Mouse (Mus musculus): Measurements from ENCODE around the gene Ttc33. TPM values are rescaled to one million over a fixed set of nuclear protein-coding genes. Genes with fewer than 3 reads are reported as not detected.

Ttc33 gene
- total and polyA plus RNA-seq, 3 experiments: 21.0 to 26.2 TPM; not detected in 1

DNA sequence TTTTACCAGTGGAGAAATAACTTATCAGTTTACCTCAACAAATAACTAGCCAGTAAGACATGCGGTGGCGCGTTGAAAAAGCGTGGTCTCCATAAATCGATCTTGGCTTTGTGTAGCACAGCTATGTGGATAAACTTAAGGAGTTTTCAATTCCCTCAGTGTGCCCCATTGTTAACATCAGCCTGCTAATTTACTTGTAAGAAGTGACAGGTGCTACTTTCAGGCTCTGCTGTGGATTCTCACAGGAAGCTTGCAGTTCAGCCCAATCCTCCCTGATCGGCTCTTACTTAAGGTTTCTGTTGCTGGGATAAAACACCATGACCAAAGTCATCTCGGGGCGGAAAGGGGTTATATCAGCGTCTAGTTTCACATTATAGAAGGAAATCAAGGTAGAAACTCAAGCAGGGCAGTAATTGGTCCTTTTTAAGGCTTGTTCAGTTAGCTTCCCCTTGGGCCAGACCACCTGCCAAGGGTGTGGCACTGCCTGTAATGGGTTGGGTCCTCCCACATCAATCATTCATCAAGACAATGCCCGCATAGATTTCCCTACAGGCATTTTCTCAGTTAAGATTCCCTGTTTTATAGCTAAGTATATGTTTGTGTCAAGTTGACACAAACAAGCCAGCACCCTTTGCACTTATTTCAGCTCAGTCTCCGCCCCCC is 526 bp upstream of the Ttc33 start:
- Histone ChIP-seq H3K79me2 (ENCODE audit: control insufficient read depth, insufficient read depth, low read length, poor library complexity) (peaks cover 3% of the 10 kb centered on the region; the same call in 1 of the 2 replicates), H3K9ac (ENCODE audit: control insufficient read depth, low read depth, low read length, poor library complexity, severe bottlenecking) (peak overlapping the region; percentile 85), H3K36me3 (ENCODE audit: control insufficient read depth in 1 of 2, insufficient read depth in 2 of 2, low read length in 2 of 2) (peaks cover 0 to 25% of the 10 kb centered on the region in 2 experiments; a peak in 3 of 4 replicates), H3K4me1 (ENCODE audit: control insufficient read depth in 1 of 2, insufficient read depth in 2 of 2, low read length in 2 of 2) (peaks cover 9 to 13% of the 10 kb centered on the region in 2 experiments), H3K9me3 (replicated peaks; ENCODE audit: insufficient read depth, low read length) (no peaks in the 10 kb centered on the region), H3K27me3 (ENCODE audit: control insufficient read depth in 1 of 2, insufficient read depth in 2 of 2, low read length in 2 of 2) (no peaks in the 10 kb centered on the region), H3K27ac (ENCODE audit: control insufficient read depth, low read depth, low read length) (peak overlapping the region; percentile 92), H3K4me3 (ENCODE audit: control insufficient read depth in 1 of 2, insufficient read depth in 1 of 2, low read depth in 2 of 2, low read length in 2 of 2) (peak overlapping the region; percentile 66 to 73)
- no peak for TF ChIP-seq USF2 (IDR thresholded peaks at IDR 0.05; ENCODE audit: borderline replicate concordance in 1 of 2, insufficient read depth in 1 of 2, low read depth in 1 of 2, low read length in 2 of 2)
- no peak for TF ChIP-seq RCOR1 (IDR thresholded peaks at IDR 0.05; ENCODE audit: low read depth, low read length)
- TF ChIP-seq ELF1 (IDR thresholded peaks at IDR 0.05; ENCODE audit: low read depth, low read length): 0 out of 2 replicates have a peak, but pooled peaks have one; percentile 14
- no peak for TF ChIP-seq GATA1 (IDR thresholded peaks at IDR 0.05; ENCODE audit: low read depth, low read length)
- DNase-seq (ENCODE audit: low read depth, low spot score): peak; percentile 66

DNA sequence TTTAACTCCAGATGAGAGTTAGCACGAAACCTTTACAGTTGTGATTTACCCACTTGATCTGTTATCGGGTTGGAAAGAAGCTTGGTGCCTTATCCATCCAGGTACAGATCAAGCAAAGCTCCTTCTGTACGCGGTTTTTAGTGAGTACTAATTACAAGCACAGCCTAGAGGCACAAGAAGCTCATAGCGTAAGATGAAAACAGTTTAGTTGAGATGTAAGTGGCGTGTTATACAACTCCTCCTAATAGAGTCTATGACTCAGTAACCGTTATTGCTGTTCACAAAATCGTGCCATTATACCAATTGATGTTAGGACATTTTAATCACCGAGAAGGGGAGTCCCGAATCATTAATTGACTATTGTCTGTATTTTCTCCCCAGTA is 959 bp downstream of the Ttc33 start:
- Histone ChIP-seq H3K9ac (ENCODE audit: control insufficient read depth, low read depth, low read length, poor library complexity, severe bottlenecking) (peak overlapping the region; percentile 85), H3K4me3 (ENCODE audit: control insufficient read depth in 1 of 2, insufficient read depth in 1 of 2, low read depth in 2 of 2, low read length in 2 of 2) (peak overlapping the region; percentile 66 to 73), H3K79me2 (ENCODE audit: control insufficient read depth, insufficient read depth, low read length, poor library complexity) (peaks cover 3% of the 10 kb centered on the region; the same call in 1 of the 2 replicates), H3K27me3 (ENCODE audit: control insufficient read depth in 1 of 2, insufficient read depth in 2 of 2, low read length in 2 of 2) (no peaks in the 10 kb centered on the region), H3K36me3 (ENCODE audit: control insufficient read depth in 1 of 2, insufficient read depth in 2 of 2, low read length in 2 of 2) (peaks cover 0 to 25% of the 10 kb centered on the region in 2 experiments; a peak in 2 of 4 replicates), H3K27ac (ENCODE audit: control insufficient read depth, low read depth, low read length) (peak overlapping the region; percentile 92; the same call in 1 of the 2 replicates), H3K9me3 (replicated peaks; ENCODE audit: insufficient read depth, low read length) (no peaks in the 10 kb centered on the region), H3K4me1 (ENCODE audit: control insufficient read depth in 1 of 2, insufficient read depth in 2 of 2, low read length in 2 of 2) (peaks cover 9 to 13% of the 10 kb centered on the region in 2 experiments)
- TF ChIP-seq ZMIZ1 (IDR thresholded peaks at IDR 0.05; ENCODE audit: low read depth, low read length): no peak
- no peak for TF ChIP-seq CHD1 (IDR thresholded peaks at IDR 0.05; ENCODE audit: low read depth, low read length)
- no peak for TF ChIP-seq ZC3H11A (IDR thresholded peaks at IDR 0.05; ENCODE audit: low read depth, low read length)
- TF ChIP-seq JUND (IDR thresholded peaks at IDR 0.05; ENCODE audit: low read depth, low read length): no peak
- TF ChIP-seq MAX (IDR thresholded peaks at IDR 0.05; ENCODE audit: low read length): no peak
- no peak for TF ChIP-seq POLR2AphosphoS5 (IDR thresholded peaks at IDR 0.05; ENCODE audit: borderline replicate concordance, low read depth, low read length)
- no peak for TF ChIP-seq CTCF (IDR thresholded peaks at IDR 0.05 in 2 of 3, conservative IDR thresholded peaks at IDR 0.05 in 1 of 3; ENCODE audit: control insufficient read depth in 1 of 3, insufficient read depth in 1 of 3, low read depth in 2 of 3, low read length in 3 of 3, poor library complexity in 1 of 3, severe bottlenecking in 1 of 3)
- no peak for TF ChIP-seq SIN3A (IDR thresholded peaks at IDR 0.05; ENCODE audit: low read length)
- no peak for TF ChIP-seq MAFK (IDR thresholded peaks at IDR 0.05; ENCODE audit: borderline replicate concordance, low read depth, low read length)
- TF ChIP-seq POLR2A (IDR thresholded peaks at IDR 0.05; ENCODE audit: control insufficient read depth in 1 of 2, insufficient read depth in 1 of 2, low read depth in 1 of 2, low read length in 2 of 2, poor library complexity in 1 of 2): no peak
- no peak for TF ChIP-seq UBTF (IDR thresholded peaks at IDR 0.05; ENCODE audit: borderline replicate concordance, insufficient read depth, low read depth, low read length)
- no peak for TF ChIP-seq USF1 (IDR thresholded peaks at IDR 0.05; ENCODE audit: low read depth, low read length)
- TF ChIP-seq MAZ (IDR thresholded peaks at IDR 0.05; ENCODE audit: low read depth, low read length): no peak
- no peak for TF ChIP-seq E2F4 (IDR thresholded peaks at IDR 0.05; ENCODE audit: borderline replicate concordance, low read depth, low read length)
- no peak for TF ChIP-seq MYC (IDR thresholded peaks at IDR 0.05; ENCODE audit: low read depth, low read length)
- TF ChIP-seq ETS1 (IDR thresholded peaks at IDR 0.05; ENCODE audit: low read depth, low read length): no peak
- TF ChIP-seq MEF2A (IDR thresholded peaks at IDR 0.05; ENCODE audit: extremely low read depth, insufficient replicate concordance, low read depth, low read length, poor library complexity, severe bottlenecking): no peak
- TF ChIP-seq POLR2AphosphoS2 (IDR thresholded peaks at IDR 0.05; ENCODE audit: low read length): no peak
- TF ChIP-seq SMC3 (IDR thresholded peaks at IDR 0.05; ENCODE audit: low read depth, low read length): no peak
- TF ChIP-seq GATA1 (IDR thresholded peaks at IDR 0.05; ENCODE audit: low read depth, low read length): no peak
- DNase-seq (ENCODE audit: low read depth, low spot score): peak; percentile 47
